Mouse (Mus musculus) lung, postnatal 4 days (tissue): ENCODE measurements around the gene Nav2.
A peak's percentile ranks its signal among the peaks of the same experiment; 100 is the strongest.

Experiments used
- DNase-seq, 2 experiments: peaks; one replicate each; pipeline ENCODE4 v3.0.0; 2021

Gene Nav2

GRCm38 (mm10) chr7:48891029-48891428 lies 17.5 kb upstream of the Nav2 start:
- DNase-seq = no peak

- no peak for DNase-seq
Observed at GRCm38 (mm10) chr7:48893093-48893492, 15.4 kb upstream of the Nav2 start.

- peak; percentile 59 to 79 for DNase-seq
Observed at GRCm38 (mm10) chr7:48894152-48894551, 14.4 kb upstream of the Nav2 start.

- no peak for DNase-seq
Observed at GRCm38 (mm10) chr7:48894763-48895162, 13.8 kb upstream of the Nav2 start.

GRCm38 (mm10) chr7:48895475-48895874 lies 13.0 kb upstream of the Nav2 start:
- no peak for DNase-seq

- DNase-seq = no peak
Observed at GRCm38 (mm10) chr7:48896051-48896450, 12.5 kb upstream of the Nav2 start.

GRCm38 (mm10) chr7:48897539-48898163 lies 10.9 kb upstream of the Nav2 start:
- no peak for DNase-seq

GRCm38 (mm10) chr7:48898416-48898815 lies 10.1 kb upstream of the Nav2 start:
- DNase-seq = no peak

- no peak for DNase-seq
Observed at GRCm38 (mm10) chr7:48900408-48901167, 7.9 kb upstream of the Nav2 start.

GRCm38 (mm10) chr7:48902454-48902853 lies 6.1 kb upstream of the Nav2 start:
- no peak for DNase-seq

GRCm38 (mm10) chr7:48909342-48909671 lies 791 bp downstream of the Nav2 start:
- no peak for DNase-seq

GRCm38 (mm10) chr7:48910282-48910681 lies 1.8 kb downstream of the Nav2 start:
- no peak for DNase-seq

- DNase-seq = no peak
Observed at GRCm38 (mm10) chr7:48911146-48911545, 2.6 kb downstream of the Nav2 start.

GRCm38 (mm10) chr7:48914630-48915506 lies 6.4 kb downstream of the Nav2 start:
- DNase-seq = no peak

GRCm38 (mm10) chr7:48917463-48917862 lies 8.9 kb downstream of the Nav2 start:
- peak; percentile 26 to 43 for DNase-seq

- DNase-seq = no peak
Observed at GRCm38 (mm10) chr7:48917988-48918387, 9.5 kb downstream of the Nav2 start.

- DNase-seq = no peak
Observed at GRCm38 (mm10) chr7:48918389-48918788, 9.9 kb downstream of the Nav2 start.

- DNase-seq = no peak
Observed at GRCm38 (mm10) chr7:48923620-48924019, 15.1 kb downstream of the Nav2 start.

- peak; percentile 27 to 58 for DNase-seq
Observed at GRCm38 (mm10) chr7:48925214-48925613, 16.7 kb downstream of the Nav2 start.

GRCm38 (mm10) chr7:48928364-48928763 lies 19.8 kb downstream of the Nav2 start:
- peak; percentile 76 to 80 for DNase-seq

- DNase-seq = no peak
Observed at GRCm38 (mm10) chr7:48930399-48930798, 21.9 kb downstream of the Nav2 start.

GRCm38 (mm10) chr7:48932138-48932537 lies 23.6 kb downstream of the Nav2 start:
- no peak for DNase-seq

- DNase-seq = no peak
Observed at GRCm38 (mm10) chr7:48934816-48935215, 26.3 kb downstream of the Nav2 start.

GRCm38 (mm10) chr7:48937562-48937961 lies 29.0 kb downstream of the Nav2 start:
- DNase-seq = peak in 1 of 2 experiments; percentile 29
